Mouse (Mus musculus): ENCODE data around the gene Ugt1a7c. TPM values are rescaled to one million over a fixed set of nuclear protein-coding genes. Genes with fewer than 3 reads are reported as not detected.
A peak's percentile ranks its signal among the peaks of the same experiment; 100 is the strongest.

Ugt1a7c gene
- polyA plus RNA-seq, 1 experiment from 2014 or later = 46.3 TPM

DNA sequence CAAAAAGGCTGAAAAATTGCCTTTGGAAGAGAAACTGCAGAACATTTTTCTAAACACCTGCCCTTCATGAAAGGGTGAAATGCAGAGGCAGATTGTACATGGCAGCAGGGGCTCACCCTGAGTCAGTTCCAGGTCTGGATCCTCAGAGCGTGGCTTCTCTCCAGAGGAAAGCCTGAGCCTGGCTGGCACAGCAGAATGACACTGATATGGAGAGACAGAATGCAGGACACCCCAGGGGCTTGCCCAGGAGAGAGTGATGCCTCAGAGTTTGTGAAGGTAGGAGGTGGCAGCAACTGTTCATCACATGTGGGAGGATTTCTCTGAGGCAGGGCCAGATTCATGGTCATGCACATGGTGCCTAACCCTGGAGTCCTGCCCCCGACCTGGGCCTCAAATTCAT lies 105.1 kb downstream of the Ugt1a7c start:
- POLR2A ChIA-PET = interaction anchor here (0.6 kb wide), 1 partner anchor 445 kb away, joined by 4 read pairs; the partner anchor contains the start of gene Atg16l1

DNA sequence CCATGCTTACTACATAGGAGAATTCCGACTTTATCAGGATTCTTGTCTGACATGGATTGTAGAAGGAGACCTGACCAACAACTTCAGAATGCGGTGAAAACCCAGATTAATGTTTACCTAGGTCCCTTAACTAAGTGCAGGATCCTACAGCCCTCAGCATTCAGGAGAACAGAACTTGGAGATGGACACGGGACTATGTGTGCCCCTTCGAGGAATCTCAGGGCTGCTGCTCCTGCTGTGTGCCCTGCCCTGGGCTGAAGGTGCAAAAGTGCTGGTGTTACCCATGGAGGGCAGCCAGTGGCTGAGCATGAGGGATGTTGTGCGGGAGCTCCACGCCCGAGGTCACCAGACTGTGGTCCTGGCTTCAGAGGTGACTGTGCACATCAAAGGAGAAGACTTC lies 105.6 kb downstream of the Ugt1a7c start, which contains the start of gene Ugt1a2:
TSS of gene Ugt1a2 (plus strand) at position 146 of the 400 bp plus-strand sequence.
- in situ Hi-C loops (cut with MboI; ENCODE audit: low pct_unique_long_range_greater_than_20kb) = no loop called here
- ATAC-seq (no peak), DNase-seq (ENCODE audit: low read depth, low spot score) (peak; percentile 33)
- H3K27me3 ChIP-seq = no peaks in the 10 kb centered on the region
- TF ChIP-seq CTCF (IDR thresholded peaks at IDR 0.05) = no peak
- ChIA-PET CTCF (interaction anchor here (1.4 kb wide), 1 partner anchor 11 kb away, joined by 3 read pairs; the partner anchor contains the start of gene Ugt1a1), POLR2A (no interaction called here)

More for the DNA sequence above, 105.1 kb downstream of the Ugt1a7c start:
- in situ Hi-C loops (cut with MboI; ENCODE audit: low pct_unique_long_range_greater_than_20kb) = no loop called here
- H3K27me3 ChIP-seq = no peaks in the 10 kb centered on the region
- ATAC-seq (no peak), DNase-seq (ENCODE audit: low read depth, low spot score) (no peak)
- CTCF ChIA-PET = no interaction called here
- TF ChIP-seq CTCF (IDR thresholded peaks at IDR 0.05) = no peak

DNA sequence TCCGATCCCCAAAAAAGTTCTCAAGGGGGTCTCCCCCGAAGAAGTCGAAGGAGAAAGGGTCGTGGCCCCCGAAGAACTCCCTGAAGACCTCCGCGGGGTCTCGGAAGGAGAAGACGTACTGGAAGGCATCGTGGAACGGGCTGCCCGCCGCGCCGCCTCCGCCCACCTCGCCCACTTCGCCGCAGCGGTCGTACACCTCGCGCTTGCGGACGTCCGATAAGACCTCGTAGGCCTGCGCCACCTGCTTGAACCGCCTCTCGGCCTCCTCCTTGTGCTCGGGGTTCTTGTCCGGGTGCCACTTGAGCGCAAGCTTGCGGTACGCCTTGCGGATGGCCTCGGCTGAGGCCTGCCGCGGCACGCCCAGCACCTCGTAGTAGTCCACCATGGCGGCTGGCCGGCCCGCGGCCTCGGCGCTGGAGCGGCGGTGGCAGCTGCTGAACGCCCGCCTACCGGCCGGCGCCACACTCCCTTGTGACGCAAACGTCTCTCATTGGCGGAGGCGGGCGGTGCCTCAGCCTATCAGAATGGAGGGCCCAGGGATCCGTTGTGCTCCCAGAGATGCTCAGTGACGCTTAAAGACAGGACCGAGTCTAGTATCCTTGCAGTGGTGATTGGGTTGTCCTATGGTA lies 110.5 kb downstream of the Ugt1a7c start, which contains the start of gene Dnajb3:
TSS of gene Dnajb3 (minus strand) at position 489 of the 629 bp plus-strand sequence.
- no peaks in the 10 kb centered on the region for H3K27me3 ChIP-seq
- POLR2A ChIA-PET = no interaction called here
- ATAC-seq (no peak), DNase-seq (ENCODE audit: low read depth, low spot score) (no peak)
- in situ Hi-C loops (cut with MboI; ENCODE audit: low pct_unique_long_range_greater_than_20kb) = no loop called here
- CTCF ChIA-PET = no interaction called here
- no peak for TF ChIP-seq CTCF (IDR thresholded peaks at IDR 0.05)

DNA sequence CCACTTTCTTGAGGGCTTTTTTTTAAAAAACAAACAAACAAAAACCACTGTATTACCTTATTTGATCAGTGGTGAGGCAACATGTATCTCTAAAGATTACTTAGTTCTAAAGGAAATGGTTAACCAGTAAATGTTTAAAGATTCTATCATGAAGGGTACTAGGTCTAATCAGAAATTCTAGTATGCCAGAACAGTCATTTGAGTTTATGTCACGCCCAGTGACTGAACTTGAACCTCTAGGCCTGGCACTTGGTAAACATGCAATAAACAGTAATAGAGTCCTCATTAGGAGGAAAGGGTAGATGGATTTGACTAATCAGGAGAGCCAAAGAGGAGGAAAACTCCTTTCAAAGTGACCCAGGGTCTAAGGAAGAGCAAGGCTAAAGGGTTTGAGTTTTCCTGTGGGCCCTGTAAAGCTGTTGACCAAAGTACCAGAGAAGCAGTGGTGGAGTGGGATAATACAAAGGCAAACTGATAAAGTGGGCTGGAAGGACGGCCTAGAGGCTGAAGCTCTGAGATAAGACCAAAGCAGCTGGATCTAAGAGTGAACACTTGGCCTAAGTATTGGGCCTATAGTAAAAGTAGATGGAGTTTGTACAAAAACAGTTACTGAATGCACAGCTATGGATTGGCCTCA lies 112.1 kb downstream of the Ugt1a7c start:
- POLR2A ChIA-PET = interaction anchor here (0.6 kb wide), 1 partner anchor 42 kb away, joined by 3 read pairs; no protein-coding TSS in a partner anchor
- CTCF ChIA-PET = no interaction called here
- H3K27me3 ChIP-seq = no peaks in the 10 kb centered on the region
- no peak for DNase-seq (ENCODE audit: low read depth, low spot score)
- in situ Hi-C loops (cut with MboI; ENCODE audit: low pct_unique_long_range_greater_than_20kb) = no loop called here
- TF ChIP-seq CTCF (IDR thresholded peaks at IDR 0.05) = no peak
- ATAC-seq = no peak

DNA sequence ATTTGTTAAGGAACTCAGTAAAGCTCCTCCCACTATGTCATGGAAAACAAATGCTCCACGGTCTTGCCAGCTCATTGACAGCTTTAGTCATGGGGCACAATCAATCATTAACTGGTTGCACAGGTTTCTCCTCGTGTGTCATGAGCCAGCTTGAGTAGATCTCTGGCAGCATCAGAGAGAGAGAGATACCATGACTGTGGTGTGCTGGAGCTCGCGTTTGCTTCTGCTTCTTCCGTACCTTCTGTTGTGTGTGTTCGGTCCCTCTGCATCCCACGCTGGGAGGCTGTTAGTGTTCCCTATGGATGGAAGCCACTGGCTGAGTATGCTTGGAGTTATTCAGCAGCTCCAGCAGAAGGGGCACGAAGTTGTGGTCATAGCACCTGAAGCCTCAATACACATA lies 117.0 kb downstream of the Ugt1a7c start, which contains the start of gene Ugt1a1:
TSS of gene Ugt1a1 (plus strand) at position 148 of the 400 bp plus-strand sequence.
- ChIA-PET POLR2A (interaction anchor here (0.7 kb wide), 1 partner anchor 997 kb away, joined by 3 read pairs; no protein-coding TSS in a partner anchor), CTCF (interaction anchor here (0.8 to 2.5 kb wide), 6 partner anchors 9 to 66 kb away, joined by 3 to 10 read pairs (median 3); partner anchors contain the start of genes Hjurp and Trpm8)
- DNase-seq (ENCODE audit: low read depth, low spot score) (no peak), ATAC-seq (no peak)
- no peaks in the 10 kb centered on the region for H3K27me3 ChIP-seq
- in situ Hi-C loops (cut with MboI; ENCODE audit: low pct_unique_long_range_greater_than_20kb) = no loop called here
- TF ChIP-seq CTCF (IDR thresholded peaks at IDR 0.05) = no peak

DNA sequence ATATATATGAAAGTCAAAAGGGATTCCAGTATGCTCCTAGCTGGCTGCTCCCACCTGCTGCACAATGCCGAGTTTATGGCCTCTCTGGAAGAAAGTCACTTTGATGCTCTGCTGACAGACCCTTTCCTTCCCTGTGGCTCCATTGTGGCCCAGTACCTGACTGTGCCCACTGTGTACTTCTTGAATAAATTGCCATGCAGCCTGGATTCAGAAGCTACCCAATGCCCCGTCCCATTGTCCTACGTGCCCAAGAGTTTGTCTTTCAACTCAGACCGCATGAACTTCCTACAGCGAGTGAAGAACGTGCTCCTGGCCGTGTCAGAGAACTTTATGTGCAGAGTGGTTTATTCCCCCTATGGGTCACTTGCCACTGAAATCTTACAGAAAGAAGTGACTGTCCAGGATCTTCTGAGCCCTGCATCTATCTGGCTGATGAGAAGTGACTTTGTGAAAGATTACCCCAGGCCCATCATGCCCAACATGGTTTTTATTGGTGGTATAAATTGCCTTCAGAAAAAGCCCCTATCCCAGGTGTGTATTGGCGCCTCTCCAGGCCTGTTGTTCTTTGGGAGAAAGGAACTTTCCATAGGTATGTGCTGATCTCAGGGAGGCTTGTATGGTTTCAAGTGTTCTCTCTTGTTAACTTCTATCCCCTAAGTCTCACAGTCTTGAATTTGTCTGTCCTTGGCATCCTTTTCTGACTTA lies 117.6 kb downstream of the Ugt1a7c start:
- ChIA-PET CTCF (interaction anchor here (0.8 to 2.5 kb wide), 6 partner anchors 10 to 65 kb away, joined by 3 to 10 read pairs (median 3); partner anchors contain the start of genes Hjurp and Trpm8), POLR2A (no interaction called here)
- in situ Hi-C loops (cut with MboI; ENCODE audit: low pct_unique_long_range_greater_than_20kb) = no loop called here
- ATAC-seq (no peak), DNase-seq (ENCODE audit: low read depth, low spot score) (no peak)
- no peak for TF ChIP-seq CTCF (IDR thresholded peaks at IDR 0.05)
- no peaks in the 10 kb centered on the region for H3K27me3 ChIP-seq

DNA sequence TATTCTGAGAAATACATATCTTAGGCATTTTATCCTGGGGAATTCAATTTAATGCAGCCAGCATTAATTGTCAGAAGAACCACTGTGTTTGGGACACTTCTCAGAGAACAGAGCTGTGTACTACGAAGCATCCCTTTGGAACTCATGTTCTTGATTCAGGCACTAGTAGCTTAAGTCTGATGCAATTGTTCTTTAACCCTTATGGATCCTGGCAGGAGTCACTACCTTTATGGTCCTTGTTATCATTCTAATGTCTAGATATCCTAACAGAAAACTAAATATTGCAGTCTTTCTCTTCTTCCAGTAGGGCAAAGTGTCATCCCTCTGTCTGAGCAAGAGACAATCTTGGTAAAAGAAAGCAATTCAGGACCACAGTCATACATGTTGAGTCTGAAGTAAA lies 118.2 kb downstream of the Ugt1a7c start:
- in situ Hi-C loops (cut with MboI; ENCODE audit: low pct_unique_long_range_greater_than_20kb) = no loop called here
- ChIA-PET CTCF (interaction anchor here (0.8 to 2.5 kb wide), 5 partner anchors 10 to 65 kb away, joined by 3 to 10 read pairs (median 4); partner anchors contain the start of genes Hjurp and Trpm8), POLR2A (no interaction called here)
- ATAC-seq (no peak), DNase-seq (ENCODE audit: low read depth, low spot score) (no peak)
- TF ChIP-seq CTCF (IDR thresholded peaks at IDR 0.05) = no peak
- H3K27me3 ChIP-seq = no peaks in the 10 kb centered on the region

DNA sequence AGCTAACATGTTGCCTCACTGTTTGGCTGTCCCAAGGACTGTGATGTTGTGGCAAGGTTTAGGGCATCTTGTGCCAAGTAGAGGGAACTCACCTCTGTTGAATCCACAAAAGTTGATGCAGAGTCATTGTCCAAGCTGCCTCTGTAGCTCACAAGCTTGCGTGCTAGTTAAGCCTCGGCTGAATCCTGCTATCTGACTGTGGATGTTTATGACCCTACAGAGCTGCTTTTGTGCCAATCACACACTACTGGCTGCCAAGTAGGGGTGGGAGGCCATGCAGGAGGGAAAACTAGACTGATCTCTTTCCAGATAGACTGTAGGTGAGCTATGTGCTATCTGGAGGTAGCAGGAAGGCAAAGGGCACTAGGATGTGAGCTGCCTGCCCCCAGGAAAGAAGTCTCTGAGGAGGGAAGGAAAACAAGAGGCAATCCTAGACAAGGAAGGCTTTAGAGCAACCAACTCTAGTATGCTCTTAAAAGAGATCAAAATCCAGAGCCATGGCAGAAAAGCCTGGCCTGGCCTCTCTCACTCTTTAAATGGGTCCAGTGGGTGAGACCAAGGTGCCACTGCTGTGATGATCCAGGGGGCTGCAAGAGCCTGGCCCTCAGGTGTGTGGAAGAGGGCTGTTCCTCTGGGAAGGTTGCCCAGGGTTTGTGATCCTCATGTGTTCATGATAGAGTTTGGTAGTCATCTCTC lies 119.1 kb downstream of the Ugt1a7c start:
- DNase-seq (ENCODE audit: low read depth, low spot score) = no peak
- no peak for TF ChIP-seq CTCF (IDR thresholded peaks at IDR 0.05)
- ChIA-PET CTCF (interaction anchor here (0.8 to 2.5 kb wide), 5 partner anchors 9 to 64 kb away, joined by 3 to 10 read pairs (median 4); partner anchors contain the start of genes Hjurp and Trpm8), POLR2A (no interaction called here)
- ATAC-seq = peak; percentile 18
- in situ Hi-C loops (cut with MboI; ENCODE audit: low pct_unique_long_range_greater_than_20kb) = no loop called here
- no peaks in the 10 kb centered on the region for H3K27me3 ChIP-seq

DNA sequence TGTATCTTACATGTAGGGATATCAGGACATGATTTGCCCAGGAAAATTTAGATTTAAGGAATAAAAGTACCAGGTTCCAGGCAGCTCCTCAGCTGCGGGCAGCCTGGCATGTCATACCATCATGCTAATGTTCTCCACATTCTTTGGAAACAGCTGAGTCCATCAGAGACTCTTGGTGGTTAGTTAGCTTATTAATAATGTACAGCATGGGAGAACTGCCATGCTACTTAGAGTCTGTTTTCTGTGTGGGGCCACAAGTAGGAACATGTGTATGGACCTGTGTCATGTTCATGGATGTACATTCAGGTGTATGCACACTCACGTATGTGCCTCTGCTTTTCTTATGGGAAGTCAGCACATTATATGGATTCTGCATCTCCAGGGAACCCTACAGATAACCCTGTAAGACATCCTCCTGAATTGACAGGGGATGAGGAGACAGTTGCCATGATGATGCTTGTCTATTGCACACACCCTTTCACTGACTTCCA lies 119.6 kb downstream of the Ugt1a7c start:
- DNase-seq (ENCODE audit: low read depth, low spot score) (no peak), ATAC-seq (peak; percentile 5)
- in situ Hi-C loops (cut with MboI; ENCODE audit: low pct_unique_long_range_greater_than_20kb) = no loop called here
- POLR2A ChIA-PET = no interaction called here
- H3K27me3 ChIP-seq = no peaks in the 10 kb centered on the region
- CTCF ChIA-PET = interaction anchor here (2.3 to 2.5 kb wide), 2 partner anchors 8 to 64 kb away, joined by 6 to 10 read pairs; partner anchors contain the start of genes Hjurp and Trpm8
- TF ChIP-seq CTCF (IDR thresholded peaks at IDR 0.05) = no peak
